Mouse (Mus musculus): ENCODE results near the gene Hoxa11. TPM values are rescaled to one million over a fixed set of nuclear protein-coding genes. Genes with fewer than 3 reads are reported as not detected.

Gene Hoxa11
- polyA plus RNA-seq, 1 experiment from 2014 or later, result not detected

GRCm38 (mm10) chr6:52244471-52245039 is 1.1 kb downstream of the Hoxa11 start:
- H3K4me1 ChIP-seq, result peaks cover 9% of the 10 kb centered on the region; the same call in 1 of the 2 replicates
- WGBS, result under 1% methylated on average over 23 of the region's 23 CpGs
- no peak overlapping the region for H3K4me3 ChIP-seq
- peaks cover 99% of the 10 kb centered on the region for H3K27me3 ChIP-seq
- ATAC-seq (ENCODE audit: insufficient number of reproducible peaks, insufficient read depth, low FRiP score, low TSS enrichment, low read depth), result no peak
- H3K27ac ChIP-seq, result no peak overlapping the region
- no peak overlapping the region for H3K4me2 ChIP-seq
- H3K36me3 ChIP-seq, result no peaks in the 10 kb centered on the region
- no peaks in the 10 kb centered on the region for H3K9me3 ChIP-seq
- no peak overlapping the region for H3K9ac ChIP-seq

GRCm38 (mm10) chr6:52243681-52244121 is 1.9 kb downstream of the Hoxa11 start:
- H3K9ac ChIP-seq, result no peak overlapping the region
- no peak overlapping the region for H3K4me2 ChIP-seq
- no peaks in the 10 kb centered on the region for H3K9me3 ChIP-seq
- H3K27me3 ChIP-seq, result peaks cover 98% of the 10 kb centered on the region
- WGBS, result under 1% methylated on average over 12 of the region's 12 CpGs
- no peak overlapping the region for H3K27ac ChIP-seq
- peaks cover 9% of the 10 kb centered on the region; the same call in 1 of the 2 replicates for H3K4me1 ChIP-seq
- H3K36me3 ChIP-seq, result no peaks in the 10 kb centered on the region
- H3K4me3 ChIP-seq, result no peak overlapping the region
- ATAC-seq (ENCODE audit: insufficient number of reproducible peaks, insufficient read depth, low FRiP score, low TSS enrichment, low read depth), result no peak

- peaks cover 98% of the 10 kb centered on the region for H3K27me3 ChIP-seq
- 2% methylated on average over 4 of the region's 4 CpGs for WGBS
- no peak overlapping the region for H3K9ac ChIP-seq
- ATAC-seq (ENCODE audit: insufficient number of reproducible peaks, insufficient read depth, low FRiP score, low TSS enrichment, low read depth), result no peak
- H3K4me3 ChIP-seq, result no peak overlapping the region
- H3K4me1 ChIP-seq, result peaks cover 6% of the 10 kb centered on the region; the same call in 1 of the 2 replicates
- H3K4me2 ChIP-seq, result no peak overlapping the region
- no peaks in the 10 kb centered on the region for H3K9me3 ChIP-seq
- no peaks in the 10 kb centered on the region for H3K36me3 ChIP-seq
- H3K27ac ChIP-seq, result no peak overlapping the region
Observed at GRCm38 (mm10) chr6:52242801-52243332, 2.7 kb downstream of the Hoxa11 start.

GRCm38 (mm10) chr6:52241001-52241621 is 4.5 kb downstream of the Hoxa11 start:
- Histone ChIP-seq H3K9ac (no peak overlapping the region), H3K36me3 (no peaks in the 10 kb centered on the region), H3K4me1 (peaks cover 2% of the 10 kb centered on the region; the same call in 1 of the 2 replicates), H3K4me2 (no peak overlapping the region), H3K9me3 (no peaks in the 10 kb centered on the region), H3K27me3 (peaks cover 99% of the 10 kb centered on the region), H3K4me3 (no peak overlapping the region), H3K27ac (no peak overlapping the region)
- 1% methylated on average over 9 of the region's 9 CpGs for WGBS
- ATAC-seq (ENCODE audit: insufficient number of reproducible peaks, insufficient read depth, low FRiP score, low TSS enrichment, low read depth), result no peak

- Histone ChIP-seq H3K27me3 (peaks cover 99% of the 10 kb centered on the region), H3K4me1 (no peaks in the 10 kb centered on the region; the same call in 1 of the 2 replicates), H3K4me2 (peak within 1 kb of the TSS; percentile 36; the same call in 1 of the 2 replicates), H3K9me3 (no peaks in the 10 kb centered on the region), H3K4me3 (peak within 1 kb of the TSS; percentile 20; the same call in 1 of the 2 replicates), H3K9ac (no peak within 1 kb of the TSS), H3K36me3 (no peaks in the 10 kb centered on the region), H3K27ac (no peak within 1 kb of the TSS)
- ATAC-seq (ENCODE audit: insufficient number of reproducible peaks, insufficient read depth, low FRiP score, low TSS enrichment, low read depth), result no peak
- WGBS, result 2% methylated on average over 35 of the region's 35 CpGs
Observed at GRCm38 (mm10) chr6:52240389-52241000, 5.1 kb downstream of the Hoxa11 start, which contains the start of gene Hoxa10. Hoxa10 (minus strand) TSS chr6:52240854.

GRCm38 (mm10) chr6:52239625-52240388 is 5.8 kb downstream of the Hoxa11 start:
- H3K27me3 ChIP-seq, result peaks cover 99% of the 10 kb centered on the region
- H3K9me3 ChIP-seq, result no peaks in the 10 kb centered on the region
- peak overlapping the region; percentile 36; the same call in 1 of the 2 replicates for H3K4me2 ChIP-seq
- 1% methylated on average over 30 of the region's 30 CpGs for WGBS
- no peaks in the 10 kb centered on the region for H3K4me1 ChIP-seq
- H3K36me3 ChIP-seq, result no peaks in the 10 kb centered on the region
- no peak overlapping the region for H3K9ac ChIP-seq
- no peak for ATAC-seq (ENCODE audit: insufficient number of reproducible peaks, insufficient read depth, low FRiP score, low TSS enrichment, low read depth)
- H3K4me3 ChIP-seq, result peak overlapping the region; percentile 20; the same call in 1 of the 2 replicates
- H3K27ac ChIP-seq, result no peak overlapping the region

GRCm38 (mm10) chr6:52238976-52239375 is 6.6 kb downstream of the Hoxa11 start:
- WGBS, result 1% methylated on average over 7 of the region's 7 CpGs
- Histone ChIP-seq H3K9me3 (no peaks in the 10 kb centered on the region), H3K27ac (no peak overlapping the region), H3K36me3 (no peaks in the 10 kb centered on the region), H3K4me3 (no peak overlapping the region), H3K9ac (no peak overlapping the region), H3K27me3 (peaks cover 99% of the 10 kb centered on the region), H3K4me1 (0 out of 2 replicates have a peak, but pooled peaks cover 7% of the 10 kb centered on the region), H3K4me2 (no peak overlapping the region)
- no peak for ATAC-seq (ENCODE audit: insufficient number of reproducible peaks, insufficient read depth, low FRiP score, low TSS enrichment, low read depth)

- ATAC-seq (ENCODE audit: insufficient number of reproducible peaks, insufficient read depth, low FRiP score, low TSS enrichment, low read depth), result no peak
- 0 out of 2 replicates have a peak, but pooled peaks cover 8% of the 10 kb centered on the region for H3K4me1 ChIP-seq
- H3K27me3 ChIP-seq, result peaks cover 99% of the 10 kb centered on the region
Observed at GRCm38 (mm10) chr6:52238155-52238545, 7.5 kb downstream of the Hoxa11 start.

GRCm38 (mm10) chr6:52237346-52238154 is 8.1 kb downstream of the Hoxa11 start:
- WGBS, result 11% methylated on average over 10 of the region's 10 CpGs
- H3K9ac ChIP-seq, result no peak overlapping the region
- H3K27me3 ChIP-seq, result peaks cover 99% of the 10 kb centered on the region
- 0 out of 2 replicates have a peak, but pooled peaks cover 8% of the 10 kb centered on the region for H3K4me1 ChIP-seq
- H3K4me3 ChIP-seq, result no peak overlapping the region
- no peak for ATAC-seq (ENCODE audit: insufficient number of reproducible peaks, insufficient read depth, low FRiP score, low TSS enrichment, low read depth)
- no peaks in the 10 kb centered on the region for H3K9me3 ChIP-seq
- no peak overlapping the region for H3K27ac ChIP-seq
- no peaks in the 10 kb centered on the region for H3K36me3 ChIP-seq
- H3K4me2 ChIP-seq, result no peak overlapping the region

More at GRCm38 (mm10) chr6:52238155-52238545, 7.5 kb downstream of the Hoxa11 start:
- Histone ChIP-seq H3K27ac (no peak overlapping the region), H3K36me3 (no peaks in the 10 kb centered on the region), H3K4me2 (no peak overlapping the region), H3K9me3 (no peaks in the 10 kb centered on the region), H3K9ac (no peak overlapping the region), H3K4me3 (no peak overlapping the region)
- 3% methylated on average over 7 of the region's 7 CpGs for whole genome bisulfite sequencing

- 10% methylated on average over 3 of the region's 3 CpGs for whole genome bisulfite sequencing
- no peaks in the 10 kb centered on the region for H3K9me3 ChIP-seq
- H3K27me3 ChIP-seq, result peaks cover 99% of the 10 kb centered on the region
- ATAC-seq (ENCODE audit: insufficient number of reproducible peaks, insufficient read depth, low FRiP score, low TSS enrichment, low read depth), result no peak
- no peaks in the 10 kb centered on the region for H3K36me3 ChIP-seq
- H3K4me3 ChIP-seq, result no peak overlapping the region
- H3K27ac ChIP-seq, result no peak overlapping the region
- H3K4me2 ChIP-seq, result no peak overlapping the region
- no peak overlapping the region for H3K9ac ChIP-seq
- 0 out of 2 replicates have a peak, but pooled peaks cover 8% of the 10 kb centered on the region for H3K4me1 ChIP-seq
Observed at GRCm38 (mm10) chr6:52236806-52237205, 8.8 kb downstream of the Hoxa11 start.
